ENCODE assay signal across 12 mouse cellular contexts in the genomic region with DNA sequence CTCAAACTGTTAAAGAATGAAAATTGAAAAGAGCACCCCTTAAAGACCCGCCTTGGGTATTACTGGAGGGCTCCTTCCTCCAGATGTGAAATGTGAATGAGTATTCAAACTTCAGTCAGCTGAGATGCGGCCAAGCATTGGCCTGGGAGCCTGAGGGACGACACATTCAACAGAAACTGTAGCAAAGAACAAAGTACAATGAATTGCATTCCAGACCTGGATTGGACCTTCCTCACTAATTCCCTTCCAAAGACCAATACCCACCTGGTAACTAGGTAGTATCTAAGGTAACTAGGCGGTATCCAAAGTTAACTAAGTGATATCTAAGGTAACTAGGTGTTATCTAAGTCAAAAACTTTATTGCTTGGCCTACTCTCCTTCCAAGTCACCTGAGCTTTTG.
"Had no signal": no experiment of that assay in that cellular context is flagged by ENCODE, and none has a peak within 500 bp of the region (broad histone marks: within the 10 kb centered on the region; RNA-seq: fewer than 3 reads in every experiment).

No protein-coding gene starts in this region.

- H3K27ac ChIP-seq: kidney, postnatal 0 days; limb, embryonic 10.5 days; limb, embryonic 13.5 days; liver, embryonic 14.5 days; stomach, postnatal 0 days had no signal

- H3K27me3 ChIP-seq: limb, embryonic 13.5 days had no signal

- H3K4me3 ChIP-seq: limb, embryonic 10.5 days; limb, embryonic 13.5 days had no signal

- DNase-seq: liver, postnatal 0 days; lung, postnatal 14 days; lung, postnatal 4 days; midbrain, embryonic 14.5 days; thymus, adult 2 months; thymus, postnatal 14 days; thymus, postnatal 4 days had no signal

- H3K4me1 ChIP-seq: limb, embryonic 10.5 days; limb, embryonic 13.5 days had no signal

- H3K36me3 ChIP-seq: limb, embryonic 10.5 days; limb, embryonic 13.5 days had no signal

- H3K9ac ChIP-seq: limb, embryonic 13.5 days; liver, embryonic 14.5 days; liver, postnatal 0 days had no signal
